ENCODE assay signal across 31 mouse cellular contexts in the genomic region with DNA sequence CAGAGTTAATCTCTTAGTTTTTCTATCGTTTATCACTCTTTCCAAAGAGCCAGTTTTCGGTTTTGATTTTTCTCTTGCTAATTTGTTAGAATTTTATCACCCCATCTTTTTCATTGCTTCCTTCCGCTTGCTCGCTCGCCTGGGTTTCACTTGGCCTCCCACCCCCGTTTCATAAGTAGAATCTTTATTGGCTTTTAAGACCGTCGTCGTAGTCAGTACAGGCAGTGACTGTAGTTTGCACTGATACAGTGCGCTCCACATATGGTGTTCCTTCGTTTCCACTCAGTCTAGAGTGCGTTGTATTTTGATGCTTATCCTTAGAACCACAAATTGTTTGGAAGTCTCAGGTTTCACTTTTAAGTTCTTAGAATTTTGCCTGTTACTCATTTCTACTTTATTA. TPM values are rescaled to one million over a fixed set of nuclear protein-coding genes. Genes with fewer than 3 reads are reported as not detected.
A peak's percentile ranks its signal among the peaks of the same experiment; 100 is the strongest.
DNase-seq lines count a peak whose midpoint lies in the region; ATAC-seq lines count a peak whose summit lies in the region.
"Had no signal": no experiment of that assay in that cellular context is flagged by ENCODE, and none has a peak within 500 bp of the region (broad histone marks: within the 10 kb centered on the region; RNA-seq: fewer than 3 reads in every experiment).

No protein-coding gene starts in this region.

- H3K36me3 ChIP-seq in liver, embryonic 11.5 days (ENCODE audit: control insufficient read depth, insufficient read depth, low read length) = peaks cover 2% of the 10 kb centered on the region; the same call in 1 of the 2 replicates

- peak; percentile 45 for ATAC-seq in activated CD4-positive, CD25-positive, alpha-beta regulatory T cell, adult 4 months
- peak; percentile 55 for ATAC-seq in inflammation-experienced regulatory T-cells, adult 6 months
- ATAC-seq in liver, embryonic 11.5 days (replicated peaks; ENCODE audit: low FRiP score) = no peak
- ATAC-seq: forebrain, embryonic 13.5 days; forebrain, embryonic 16.5 days; hindbrain, postnatal 0 days; intestine, embryonic 15.5 days; Patski had no signal

- no peaks in the 10 kb centered on the region for H3K27me3 ChIP-seq in liver, embryonic 11.5 days (replicated peaks; ENCODE audit: control insufficient read depth, insufficient read depth, low read length)
- H3K27me3 ChIP-seq: embryonic facial prominence, embryonic 15.5 days; forebrain, embryonic 13.5 days; heart, embryonic 13.5 days; intestine, embryonic 15.5 days; Patski had no signal

- H3K4me2 ChIP-seq in liver, embryonic 11.5 days = no peak overlapping the region
- H3K4me2 ChIP-seq: embryonic facial prominence, embryonic 15.5 days; forebrain, embryonic 13.5 days; heart, embryonic 13.5 days; hindbrain, embryonic 14.5 days; intestine, embryonic 15.5 days had no signal

- H3K4me1 ChIP-seq in liver, embryonic 11.5 days (replicated peaks; ENCODE audit: control insufficient read depth, insufficient read depth, low read length) = no peaks in the 10 kb centered on the region
- H3K4me1 ChIP-seq: embryonic facial prominence, embryonic 15.5 days; forebrain, embryonic 10.5 days; forebrain, embryonic 13.5 days; heart, embryonic 10.5 days; heart, embryonic 13.5 days; intestine, embryonic 15.5 days had no signal

- H3K9me3 ChIP-seq in liver, embryonic 11.5 days (ENCODE audit: control insufficient read depth, low read length) = no peaks in the 10 kb centered on the region
- H3K9me3 ChIP-seq: embryonic facial prominence, embryonic 15.5 days; forebrain, embryonic 10.5 days; forebrain, embryonic 13.5 days; heart, embryonic 10.5 days; heart, embryonic 13.5 days; intestine, embryonic 15.5 days had no signal

- H3K9ac ChIP-seq in liver, embryonic 11.5 days (ENCODE audit: low read depth, low read length) = no peak overlapping the region
- H3K9ac ChIP-seq: embryonic facial prominence, embryonic 15.5 days; forebrain, embryonic 13.5 days; heart, embryonic 13.5 days; hindbrain, embryonic 14.5 days; intestine, embryonic 15.5 days had no signal

- H3K27ac ChIP-seq in liver, embryonic 11.5 days (ENCODE audit: low read depth, low read length) = no peak overlapping the region
- H3K27ac ChIP-seq: embryonic facial prominence, embryonic 15.5 days; forebrain, embryonic 10.5 days; forebrain, embryonic 13.5 days; heart, adult 2 months; heart, embryonic 10.5 days; heart, embryonic 13.5 days; hindbrain, embryonic 14.5 days; hindbrain, postnatal 0 days; intestine, embryonic 15.5 days had no signal

- H3K4me3 ChIP-seq in liver, embryonic 11.5 days (ENCODE audit: low read depth, low read length) = no peak overlapping the region
- H3K4me3 ChIP-seq: embryonic facial prominence, embryonic 15.5 days; erythroblast, embryonic 14.5 days; forebrain, embryonic 10.5 days; forebrain, embryonic 13.5 days; heart, adult 2 months; heart, embryonic 10.5 days; heart, embryonic 13.5 days; intestine, embryonic 15.5 days had no signal

- DNase-seq in 3T3-L1 (ENCODE audit: low read depth, low spot score) = peak; percentile 27
- peak; percentile 52 for DNase-seq in CD4-positive helper T cell, adult 2 months (ENCODE audit: low read depth, low spot score)
- DNase-seq in lung, adult 18-20 months = no peak
- no peak for DNase-seq in liver, embryonic 11.5 days (ENCODE audit: low spot score)
- no peak for DNase-seq in c-Kit-positive CD71-positive TER-119-positive erythroid progenitor cells, embryonic 14.5 days (ENCODE audit: low spot score)
- DNase-seq: adrenal gland, adult 2 months; adrenal gland, postnatal 14 days; cerebellum, adult 11-12 months; cerebellum, adult 8-10 months; cerebellum, postnatal 10 days; cerebellum, postnatal 36 days; embryo, embryonic 11 days; gastrocnemius, postnatal 10 days; gastrocnemius, postnatal 36 days; heart, adult 2 months; heart, postnatal 14 days; heart, postnatal 4 days; kidney, adult 11 months had no signal

- WGBS in liver, embryonic 11.5 days = 86% methylated on average over 12 of the region's 12 CpGs

RNA-seq across cellular contexts. Expression of gene Ccng1, which starts 8.8 kb away (rescaled TPM):
- 10 to 100 TPM; 80.3 to 88.0 TPM for polyA plus RNA-seq in activated CD4-positive, CD25-positive, alpha-beta regulatory T cell, adult 4 months (2017; shearing (Covaris generic))
- 100 to 1,000 TPM in 1 of 3 experiments, 10 to 100 TPM in 2; 54.7 to 149 (median 61.1) TPM for polyA plus RNA-seq in inflammation-experienced regulatory T-cells, adult 6 months (2017; shearing (Covaris generic))
- polyA plus RNA-seq in liver, embryonic 11.5 days (2014; fragmentation: Nextera tagmentation; extraction: Ambion mirVana) = 50.2 and 60.6 TPM in 2 replicates

RNA-seq across cellular contexts. Expression of gene Nudcd2, which starts 12.9 kb away (rescaled TPM):
- 10 to 100 TPM; 60.4 to 63.8 TPM for polyA plus RNA-seq in activated CD4-positive, CD25-positive, alpha-beta regulatory T cell, adult 4 months (2017; shearing (Covaris generic))
- 10 to 100 TPM; 39.3 to 75.1 (median 40.0) TPM for polyA plus RNA-seq in inflammation-experienced regulatory T-cells, adult 6 months (2017; shearing (Covaris generic))
- polyA plus RNA-seq in liver, embryonic 11.5 days (2014; fragmentation: Nextera tagmentation; extraction: Ambion mirVana) = 191 and 202 TPM in 2 replicates

RNA-seq across cellular contexts. Expression of gene Hmmr, which starts 13.1 kb away (rescaled TPM):
- 10 to 100 TPM; 14.0 to 14.4 TPM for polyA plus RNA-seq in activated CD4-positive, CD25-positive, alpha-beta regulatory T cell, adult 4 months (2017; shearing (Covaris generic))
- 10 to 100 TPM in 1 of 3 experiments, 1 to 10 TPM in 2; 2.8 to 46.9 (median 4.5) TPM for polyA plus RNA-seq in inflammation-experienced regulatory T-cells, adult 6 months (2017; shearing (Covaris generic))
- polyA plus RNA-seq in liver, embryonic 11.5 days (2014; fragmentation: Nextera tagmentation; extraction: Ambion mirVana) = 92.0 and 96.9 TPM in 2 replicates

RNA-seq across cellular contexts. Expression of gene Mat2b, which starts 51.4 kb away (rescaled TPM):
- polyA plus RNA-seq in activated CD4-positive, CD25-positive, alpha-beta regulatory T cell, adult 4 months (2017; shearing (Covaris generic)) = 100 to 1,000 TPM; 231 to 248 TPM
- polyA plus RNA-seq in inflammation-experienced regulatory T-cells, adult 6 months (2017; shearing (Covaris generic)) = 100 to 1,000 TPM; 222 to 245 (median 230) TPM
- 94.2 and 105 TPM in 2 replicates for polyA plus RNA-seq in liver, embryonic 11.5 days (2014; fragmentation: Nextera tagmentation; extraction: Ambion mirVana)

Comparison
In these comparisons a context has a peak if more than half of its experiments do, and no peak if none do; other contexts are left out.
1. DNase-seq: peak in 3T3-L1 (single experiment) and CD4-positive helper T cell, adult 2 months (single experiment); none in lung, adult 18-20 months (0 of 2), liver, embryonic 11.5 days (single experiment) and c-Kit-positive CD71-positive TER-119-positive erythroid progenitor cells, embryonic 14.5 days (single experiment).